ENCODE assay signal across 8 mouse cellular contexts in the genomic region with DNA sequence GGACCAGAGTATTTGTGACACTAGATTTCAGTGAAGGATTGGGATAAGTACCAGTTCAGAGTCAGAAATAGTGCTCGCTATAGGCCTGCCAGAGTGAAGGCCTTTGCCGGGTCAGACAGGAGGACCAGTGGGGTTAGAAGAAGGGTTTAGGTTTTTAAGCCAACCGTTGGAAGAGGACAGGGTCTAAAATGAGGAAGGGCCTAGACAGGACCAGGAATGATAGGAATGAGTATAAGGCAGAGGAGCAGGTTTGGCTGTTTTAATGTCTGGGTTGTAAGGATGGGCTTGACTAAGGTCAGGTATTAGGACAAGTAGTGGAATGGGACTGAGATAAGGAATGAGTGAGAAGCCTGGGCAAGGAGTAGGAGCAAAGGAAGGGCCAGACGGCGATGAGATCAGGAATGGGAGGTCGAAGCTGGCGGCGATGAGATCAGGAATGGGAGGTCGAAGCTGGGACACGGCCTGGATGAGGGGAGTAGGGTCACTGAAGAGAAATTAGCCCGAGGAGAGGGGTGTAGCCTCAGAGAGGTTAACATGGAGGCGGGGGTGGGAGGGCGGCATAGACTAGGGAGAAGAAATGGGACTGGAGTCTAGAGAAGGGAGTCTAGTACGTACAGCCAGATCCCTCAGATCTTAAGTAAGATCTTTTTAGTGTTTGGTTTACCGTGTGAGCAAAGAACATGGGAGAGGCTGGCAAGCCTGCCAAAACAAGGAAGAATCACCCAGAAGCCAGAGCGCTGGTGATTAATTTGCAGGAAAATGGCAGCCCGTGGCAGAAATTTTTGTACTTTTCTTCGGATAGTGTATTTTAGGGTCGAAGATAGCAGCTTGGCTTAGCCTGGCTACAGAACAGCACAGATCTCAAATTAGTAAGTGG. TPM values are rescaled to one million over a fixed set of nuclear protein-coding genes. Genes with fewer than 3 reads are reported as not detected.
DNase-seq lines count a peak whose midpoint lies in the region; ATAC-seq and TF ChIP-seq lines count a peak whose summit lies in the region.

No protein-coding gene starts in this region.

- H3K4me1 ChIP-seq in heart, embryonic 11.5 days (ENCODE audit: control insufficient read depth, insufficient read depth, low read length): peaks cover 24% of the 10 kb centered on the region
- H3K4me1 ChIP-seq in forebrain, embryonic 13.5 days: peaks cover 43% of the 10 kb centered on the region
- H3K4me1 ChIP-seq in limb, embryonic 11.5 days (ENCODE audit: control insufficient read depth, insufficient read depth, low read length): peaks cover 9% of the 10 kb centered on the region
- peaks cover 26% of the 10 kb centered on the region for H3K4me1 ChIP-seq in neural tube, embryonic 12.5 days

- no peak for TF ChIP-seq POLR2A in brain, embryonic 14.5 days (IDR thresholded peaks at IDR 0.05; ENCODE audit: borderline replicate concordance, extremely low read depth, insufficient read depth, insufficient read length, poor library complexity, severe bottlenecking)

- peak overlapping the region; percentile 93 for H3K4me2 ChIP-seq in heart, embryonic 11.5 days
- peak overlapping the region; percentile 65 for H3K4me2 ChIP-seq in forebrain, embryonic 13.5 days
- peak overlapping the region; percentile 55 for H3K4me2 ChIP-seq in limb, embryonic 11.5 days (ENCODE audit: low read depth, severe bottlenecking)
- H3K4me2 ChIP-seq in neural tube, embryonic 12.5 days (replicated peaks): peak overlapping the region; percentile 89

- WGBS in heart, embryonic 11.5 days (ENCODE audit: insufficient replicate concordance): 18% methylated on average over 19 of the region's 19 CpGs
- WGBS in forebrain, embryonic 13.5 days: 17% methylated on average over 19 of the region's 19 CpGs
- WGBS in limb, embryonic 11.5 days: 23% methylated on average over 19 of the region's 19 CpGs
- 17% methylated on average over 19 of the region's 19 CpGs for WGBS in neural tube, embryonic 12.5 days

- DNase-seq in heart, postnatal 14 days: no peak
- peak; percentile 57 for DNase-seq in 416B (ENCODE audit: low read depth)
- DNase-seq in brain, embryonic 14.5 days (ENCODE audit: low read depth): peak; percentile 50
- DNase-seq in limb, embryonic 11.5 days (ENCODE audit: low spot score): peak; percentile 28
- DNase-seq in thymus, postnatal 10 days (ENCODE audit: low spot score in 2 of 2): no peak

- H3K9me3 ChIP-seq in heart, embryonic 11.5 days (replicated peaks; ENCODE audit: control insufficient read depth, low read length): no peaks in the 10 kb centered on the region
- H3K9me3 ChIP-seq in forebrain, embryonic 13.5 days (replicated peaks): no peaks in the 10 kb centered on the region
- no peaks in the 10 kb centered on the region for H3K9me3 ChIP-seq in limb, embryonic 11.5 days (ENCODE audit: control insufficient read depth, low read length)
- H3K9me3 ChIP-seq in neural tube, embryonic 12.5 days: no peaks in the 10 kb centered on the region

- no peaks in the 10 kb centered on the region for H3K27me3 ChIP-seq in heart, embryonic 11.5 days (ENCODE audit: control insufficient read depth, insufficient read depth, low read length)
- H3K27me3 ChIP-seq in forebrain, embryonic 13.5 days: no peaks in the 10 kb centered on the region
- no peaks in the 10 kb centered on the region for H3K27me3 ChIP-seq in limb, embryonic 11.5 days (ENCODE audit: control insufficient read depth, insufficient read depth, low read length)
- H3K27me3 ChIP-seq in neural tube, embryonic 12.5 days (replicated peaks): no peaks in the 10 kb centered on the region

- peak overlapping the region; percentile 88 for H3K4me3 ChIP-seq in heart, embryonic 11.5 days (ENCODE audit: low read depth, low read length)
- H3K4me3 ChIP-seq in forebrain, embryonic 13.5 days: peak overlapping the region; percentile 94
- peak overlapping the region; percentile 85 for H3K4me3 ChIP-seq in limb, embryonic 11.5 days (ENCODE audit: low read depth, low read length)
- peak overlapping the region; percentile 96 for H3K4me3 ChIP-seq in neural tube, embryonic 12.5 days

- no peak for TF ChIP-seq CTCF in brain, embryonic 14.5 days (IDR thresholded peaks at IDR 0.05; ENCODE audit: borderline replicate concordance, extremely low read depth, insufficient read depth, insufficient read length)

- H3K36me3 ChIP-seq in heart, embryonic 11.5 days (ENCODE audit: control insufficient read depth, insufficient read depth, low read length): no peaks in the 10 kb centered on the region
- H3K36me3 ChIP-seq in forebrain, embryonic 13.5 days (ENCODE audit: poor library complexity, severe bottlenecking): no peaks in the 10 kb centered on the region
- no peaks in the 10 kb centered on the region for H3K36me3 ChIP-seq in limb, embryonic 11.5 days (ENCODE audit: control insufficient read depth, insufficient read depth, low read length)
- H3K36me3 ChIP-seq in neural tube, embryonic 12.5 days: no peaks in the 10 kb centered on the region

- ATAC-seq in heart, embryonic 11.5 days (replicated peaks; ENCODE audit: insufficient number of reproducible peaks, low FRiP score, low TSS enrichment): no peak
- ATAC-seq in forebrain, embryonic 13.5 days: no peak
- ATAC-seq in limb, embryonic 11.5 days (ENCODE audit: insufficient number of reproducible peaks, low FRiP score, low TSS enrichment, low read depth): no peak
- ATAC-seq in neural tube, embryonic 12.5 days (ENCODE audit: low FRiP score, low read depth): peak; percentile 18

- intact Hi-C loops in heart, postnatal 14 days (cut with DNase I): loop anchor here (5.0 to 10.0 kb wide), 3 partner anchors 55 to 1163 kb away; a partner anchor contains a TSS

- H3K27ac ChIP-seq in heart, embryonic 11.5 days (ENCODE audit: low read depth, low read length): peak overlapping the region; percentile 7; the same call in 1 of the 2 replicates
- peak overlapping the region; percentile 92 for H3K27ac ChIP-seq in forebrain, embryonic 13.5 days
- H3K27ac ChIP-seq in limb, embryonic 11.5 days (replicated peaks; ENCODE audit: low read depth, low read length): no peak overlapping the region
- no peak overlapping the region for H3K27ac ChIP-seq in neural tube, embryonic 12.5 days

- peak overlapping the region; percentile 98 for H3K9ac ChIP-seq in heart, embryonic 11.5 days (ENCODE audit: low read depth, low read length)
- peak overlapping the region; percentile 95 for H3K9ac ChIP-seq in forebrain, embryonic 13.5 days
- peak overlapping the region; percentile 98 for H3K9ac ChIP-seq in limb, embryonic 11.5 days (ENCODE audit: low read length)
- H3K9ac ChIP-seq in neural tube, embryonic 12.5 days: peak overlapping the region; percentile 97

RNA-seq across cellular contexts. Expression of a gene that starts 1.4 kb away (rescaled TPM):
- polyA plus RNA-seq in heart, embryonic 11.5 days (2014; fragmentation: Nextera tagmentation; extraction: Ambion mirVana): 8.2 and 10.7 TPM in 2 replicates
- total RNA-seq in heart, postnatal 14 days (2021): 10 to 100 TPM; 39.4 to 40.3 TPM
- polyA plus RNA-seq in brain, embryonic 14.5 days (2012; rRNA removed): 12.9 and 20.7 TPM in 2 replicates
- 7.4 and 7.5 TPM in 2 replicates for polyA plus RNA-seq in forebrain, embryonic 13.5 days (2015; fragmentation: Nextera tagmentation; extraction: Ambion mirVana)
- 9.8 and 11.4 TPM in 2 replicates for polyA plus RNA-seq in limb, embryonic 11.5 days (2014; fragmentation: Nextera tagmentation; extraction: Ambion mirVana)
- 10.2 and 11.9 TPM in 2 replicates for polyA plus RNA-seq in neural tube, embryonic 12.5 days (2016; fragmentation: Nextera tagmentation; extraction: Ambion mirVana)

Comparison
In these comparisons a context has a peak if more than half of its experiments do, and no peak if none do; other contexts are left out.
1. H3K27ac ChIP-seq: peak in heart, embryonic 11.5 days (single experiment) and forebrain, embryonic 13.5 days (single experiment); none in limb, embryonic 11.5 days (single experiment) and neural tube, embryonic 12.5 days (single experiment).
2. DNase-seq: peak in 416B (single experiment), brain, embryonic 14.5 days (single experiment) and limb, embryonic 11.5 days (single experiment); none in heart, postnatal 14 days (0 of 2) and thymus, postnatal 10 days (0 of 2).
3. Peak in every context shown above with its lines, with median percentiles within 50 percentile points of each other: H3K4me2 ChIP-seq, H3K4me3 ChIP-seq and H3K9ac ChIP-seq.